Mouse (Mus musculus) liver, adult (tissue): ENCODE results near the gene Clstn1.

Source experiments
- GATA4 ChIP-seq: IDR thresholded peaks from 2 replicates; pipeline ENCODE4 v1.6.1; 2014; ENCODE audit warnings: mild to moderate bottlenecking, low read length; ENCODE audit not compliant: insufficient replicate concordance

Clstn1 gene

DNA sequence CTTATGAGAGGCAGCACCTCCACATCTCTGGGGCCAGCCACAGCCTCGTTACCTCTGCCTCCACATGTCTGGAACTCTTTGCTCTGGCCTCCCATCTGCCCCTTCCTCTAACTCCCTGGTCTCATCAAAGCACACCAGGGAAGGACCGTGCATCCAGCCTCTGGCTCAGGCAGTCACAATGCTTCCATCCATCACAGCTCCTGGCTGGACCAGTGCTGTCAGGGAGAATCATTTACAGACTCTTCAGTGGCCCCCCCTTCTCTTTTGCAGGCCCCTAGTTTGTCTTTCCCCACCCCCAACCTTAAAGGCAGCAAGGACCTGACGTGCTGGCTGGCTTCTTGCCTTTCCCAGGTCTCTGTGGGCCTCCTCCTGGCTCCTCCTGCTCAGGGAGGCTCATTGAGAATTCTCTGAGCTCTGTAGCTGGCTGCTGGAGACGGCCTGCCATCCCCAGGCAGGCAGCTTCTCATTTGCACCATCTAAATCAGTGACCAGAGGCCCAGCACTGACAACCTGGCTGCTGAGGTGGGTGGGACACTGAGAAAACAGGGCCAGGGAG, 9.2 kb upstream of the Clstn1 start:
- no peak for TF ChIP-seq GATA4

DNA sequence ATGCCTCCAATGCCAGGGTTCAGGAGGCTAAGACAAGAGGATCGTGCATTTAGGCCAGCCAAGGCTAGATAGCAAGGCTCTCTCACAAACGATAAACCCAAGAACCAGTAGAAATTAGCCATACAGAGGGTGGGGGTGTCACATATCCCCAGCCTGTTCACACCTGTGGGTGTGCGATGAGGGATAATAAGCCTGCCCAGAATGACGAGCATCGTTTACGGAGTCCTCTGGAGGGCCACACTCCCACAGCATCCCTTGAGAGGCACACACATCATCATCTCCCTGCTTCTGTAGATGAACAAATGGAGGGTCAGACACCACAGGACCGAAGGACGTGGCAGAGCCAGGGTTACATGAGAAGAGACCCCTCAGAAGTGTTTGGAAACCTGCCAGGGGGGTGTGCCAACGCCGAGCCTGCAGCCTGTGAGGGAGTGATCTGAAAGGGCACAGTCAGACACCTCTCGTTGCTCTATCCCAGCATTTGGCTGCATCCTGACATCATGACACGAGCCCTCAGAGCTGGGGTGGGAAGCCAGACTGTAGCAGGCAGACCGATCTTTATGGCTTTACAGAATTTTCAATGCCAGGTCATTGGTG, 8.1 kb upstream of the Clstn1 start:
- TF ChIP-seq GATA4: no peak

GRCm38 (mm10) chr4:149578831-149579230, 7.4 kb upstream of the Clstn1 start:
- TF ChIP-seq GATA4: no peak

- no peak for TF ChIP-seq GATA4
Observed at GRCm38 (mm10) chr4:149585236-149585635, 1.0 kb upstream of the Clstn1 start.

DNA sequence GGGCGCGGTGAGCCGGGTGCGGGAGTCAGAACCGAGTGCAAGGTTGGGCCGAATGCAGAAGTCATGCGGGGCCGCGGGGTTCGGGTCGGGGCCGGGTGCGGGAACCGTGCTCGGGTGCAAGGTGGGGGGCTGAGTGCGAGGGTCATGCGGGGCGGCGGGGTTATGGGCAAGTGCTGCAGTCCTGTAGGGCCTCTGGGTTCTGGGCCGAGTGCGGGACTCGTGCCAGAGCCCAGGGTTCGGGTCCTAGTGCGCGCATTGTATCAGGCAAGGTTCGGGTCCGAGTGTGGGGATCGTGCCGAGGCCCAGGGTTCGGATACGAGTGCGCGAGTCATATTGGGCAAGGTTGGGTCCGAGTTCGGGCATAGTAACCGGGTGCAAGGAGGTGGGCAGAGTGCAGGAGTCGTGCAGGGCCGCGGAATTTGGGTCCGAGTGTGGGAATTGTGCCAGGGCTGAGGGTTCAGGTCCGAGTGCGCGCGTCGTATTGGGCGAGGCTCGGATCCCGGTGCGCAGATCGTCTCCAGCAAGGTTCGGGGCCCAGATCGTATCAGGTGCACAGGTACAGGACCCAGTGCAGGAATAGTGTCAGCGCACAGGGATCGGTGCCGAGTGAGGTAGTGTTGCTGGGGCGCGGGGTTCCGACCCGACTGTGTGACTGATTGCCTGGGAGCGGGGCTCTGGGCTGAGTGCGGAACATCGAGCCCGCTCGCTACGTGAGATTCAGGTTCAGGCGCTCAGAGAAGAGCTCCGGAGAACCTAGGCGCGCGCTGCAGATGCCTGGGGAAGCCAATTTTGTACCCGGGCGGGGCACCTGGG, 721 bp downstream of the Clstn1 start:
- no peak for TF ChIP-seq GATA4

DNA sequence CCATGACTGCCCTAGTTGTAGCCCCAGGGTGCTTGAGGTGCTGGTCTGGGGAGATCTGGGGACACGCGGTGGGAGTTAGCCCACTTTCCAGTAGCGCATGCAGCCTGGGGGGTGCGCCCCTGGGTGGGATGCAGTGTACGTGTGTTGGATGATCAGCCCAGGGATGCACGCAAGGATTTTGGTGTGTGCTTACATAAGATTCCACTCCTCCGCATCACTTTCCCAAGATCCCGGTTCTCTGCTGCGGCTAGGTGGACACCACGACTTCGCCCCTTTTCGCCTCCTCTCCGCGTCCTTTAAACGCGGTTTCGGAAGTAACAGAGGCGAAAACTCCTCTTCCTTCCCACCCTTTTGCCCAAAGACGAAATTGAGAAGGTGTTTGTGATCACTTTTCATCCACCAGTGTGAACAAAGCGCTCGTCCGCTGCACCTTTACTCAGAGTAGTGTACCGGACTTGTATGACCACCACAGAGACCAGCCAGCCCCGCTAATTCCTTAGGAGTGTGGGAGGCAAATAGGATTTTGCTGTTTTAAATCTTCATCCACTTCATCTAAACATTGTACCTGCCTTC, 1.4 kb downstream of the Clstn1 start:
- no peak for TF ChIP-seq GATA4

DNA sequence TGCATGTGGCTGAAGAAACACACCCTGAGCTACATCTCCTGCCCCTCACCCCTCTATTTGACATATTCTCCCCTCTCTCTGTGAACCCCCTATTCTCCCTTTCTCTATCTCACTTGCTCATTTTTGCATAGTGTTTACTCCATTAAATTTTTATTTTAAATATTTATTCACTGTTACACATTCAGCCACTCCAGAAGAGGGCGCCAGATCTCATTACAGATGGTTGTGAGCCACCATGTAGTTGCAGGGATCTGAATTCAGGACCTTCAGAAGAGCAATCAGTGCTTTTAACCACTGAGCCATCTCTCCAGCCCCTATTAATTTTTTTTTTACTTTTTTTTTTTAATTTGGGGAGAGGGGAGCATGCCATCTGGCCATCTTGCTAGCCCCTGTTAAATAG, 3.9 kb downstream of the Clstn1 start:
- no peak for TF ChIP-seq GATA4

DNA sequence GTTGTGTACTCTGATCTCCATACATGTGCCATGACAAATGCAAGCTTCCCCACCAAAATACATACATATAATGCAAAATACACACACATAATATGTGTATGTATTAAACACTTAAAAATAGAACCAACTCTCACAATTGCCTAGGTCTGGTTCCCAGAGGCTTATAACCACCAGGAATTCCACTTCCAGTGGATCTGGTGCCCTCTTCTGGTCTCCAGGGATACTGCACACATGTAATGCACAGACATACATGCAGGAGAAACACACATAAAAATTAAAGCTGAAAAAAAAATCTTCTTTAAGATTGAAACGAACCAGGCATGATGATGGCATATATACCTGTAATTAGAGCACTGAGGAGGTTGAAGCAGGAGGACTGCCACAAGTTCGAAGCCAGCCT, 5.2 kb downstream of the Clstn1 start:
- no peak for TF ChIP-seq GATA4

DNA sequence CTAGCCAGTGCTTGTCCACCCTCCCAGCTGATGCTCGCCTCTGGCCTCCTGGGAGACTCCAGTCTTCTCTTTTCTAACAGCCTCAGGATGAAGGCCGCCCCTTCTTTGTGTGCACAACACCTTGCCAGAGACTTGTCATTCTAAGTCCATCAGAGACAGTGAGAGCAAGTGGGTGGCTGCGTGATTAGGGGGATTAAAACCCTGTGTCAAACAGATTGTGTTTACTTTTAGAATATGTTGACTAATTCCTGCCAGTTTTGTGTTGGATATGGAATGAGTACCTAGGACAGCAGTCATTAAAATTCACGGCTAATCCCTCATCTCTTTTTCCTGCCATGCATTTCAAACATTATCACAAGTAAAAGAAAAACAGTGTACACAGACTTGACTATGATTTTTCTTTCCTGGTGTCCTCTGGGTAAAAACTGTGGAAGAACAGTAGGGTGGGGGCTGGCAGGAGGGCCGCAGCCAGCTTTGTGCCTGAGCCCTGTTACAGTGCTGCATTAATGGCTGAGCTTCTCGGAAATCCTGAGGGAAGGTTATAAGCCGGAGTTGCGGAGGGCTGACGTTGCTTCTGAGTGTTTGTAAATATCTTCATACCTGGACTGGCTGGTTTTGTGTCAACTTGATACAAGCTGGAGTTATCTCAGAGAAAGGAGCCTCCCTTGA, 8.8 kb downstream of the Clstn1 start:
- TF ChIP-seq GATA4: no peak

GRCm38 (mm10) chr4:149597641-149598208, 11.5 kb downstream of the Clstn1 start:
- no peak for TF ChIP-seq GATA4

DNA sequence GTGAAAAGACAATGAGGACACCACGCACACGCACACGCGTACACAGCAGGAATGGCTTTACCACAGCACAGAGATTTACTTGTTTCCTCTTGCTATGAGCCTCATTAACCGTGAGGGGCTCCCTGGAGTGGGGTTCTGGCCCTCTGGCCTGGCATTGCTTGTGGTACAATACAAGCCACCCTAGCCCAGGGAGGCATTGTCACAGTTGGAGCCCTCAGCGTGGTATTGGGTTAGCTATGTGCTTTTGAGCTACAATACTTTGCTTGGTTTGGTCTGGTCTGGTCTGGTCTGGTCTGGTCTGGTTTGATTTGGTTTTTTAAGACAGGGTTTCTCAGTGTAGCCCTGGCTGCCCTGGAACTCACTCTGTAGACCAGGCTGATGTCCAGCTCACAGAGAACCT, 13.3 kb downstream of the Clstn1 start:
- TF ChIP-seq GATA4: no peak

DNA sequence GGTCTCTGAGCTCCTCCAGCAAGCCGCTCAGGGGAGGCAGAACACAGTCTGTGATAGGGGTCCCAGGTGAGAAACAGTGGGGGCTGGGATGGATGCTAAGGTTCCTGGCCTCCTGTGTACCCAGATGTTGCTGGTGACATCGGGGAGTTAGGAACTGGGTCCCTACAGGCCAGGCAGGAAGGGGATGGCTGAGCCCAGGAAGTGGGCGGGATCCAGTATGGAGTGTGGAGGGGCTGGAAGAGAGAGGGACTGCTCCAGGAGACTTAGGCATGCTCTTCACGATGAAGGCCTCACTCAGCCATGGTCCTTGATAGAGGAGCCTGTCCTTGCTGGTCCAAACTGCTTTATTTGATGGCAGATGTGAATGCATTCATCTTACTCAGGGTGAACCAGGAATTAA, 13.9 kb downstream of the Clstn1 start:
- TF ChIP-seq GATA4: no peak

GRCm38 (mm10) chr4:149601484-149601883, 15.2 kb downstream of the Clstn1 start:
- no peak for TF ChIP-seq GATA4

- no peak for TF ChIP-seq GATA4
Observed at GRCm38 (mm10) chr4:149602236-149602635, 16.0 kb downstream of the Clstn1 start.

- TF ChIP-seq GATA4: no peak
Observed at GRCm38 (mm10) chr4:149603860-149604259, 17.6 kb downstream of the Clstn1 start.

DNA sequence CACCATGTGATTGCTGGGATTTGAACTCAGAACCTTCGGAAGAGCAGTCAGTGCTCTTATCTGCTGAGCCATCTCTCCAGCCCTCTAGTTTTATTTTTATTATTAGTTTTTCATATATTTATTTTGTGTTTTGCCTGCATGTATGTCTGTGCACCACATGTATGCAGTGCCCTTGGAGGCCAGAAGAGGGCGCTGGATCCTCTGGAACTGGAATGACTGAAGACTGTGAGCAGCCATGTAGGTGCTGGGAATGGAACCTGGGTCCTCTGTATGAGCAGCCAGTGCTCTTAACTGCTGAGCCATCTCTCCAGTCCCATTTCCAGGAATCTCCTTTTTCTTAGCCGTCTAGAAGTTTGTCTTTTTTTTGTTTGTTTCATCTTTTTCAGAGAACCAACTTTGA, 18.2 kb downstream of the Clstn1 start:
- no peak for TF ChIP-seq GATA4

- no peak for TF ChIP-seq GATA4
Observed at GRCm38 (mm10) chr4:149606056-149606455, 19.8 kb downstream of the Clstn1 start.
